Mouse (Mus musculus) monocyte, adult 5-6 weeks (primary cell): ENCODE results near the gene Ttc9c. TPM values are rescaled to one million over a fixed set of nuclear protein-coding genes. Genes with fewer than 3 reads are reported as not detected.
"Not testable (repeated sequence)": the region's sequence is repeated elsewhere in the genome, so short reads cannot be mapped to it uniquely, and the experiment has no call there.

Experiments used
- ATAC-seq: fragments of 153-309, 156-312 bp; replicated peaks from 2 replicates; pipeline ENCODE4 v1.8.0; 2017; ENCODE audit warnings: mild to moderate bottlenecking; ENCODE audit not compliant: low TSS enrichment, insufficient number of reproducible peaks, severe bottlenecking, poor library complexity, low FRiP score
- total RNA-seq: library from RNA; stranded (forward); fragments of 200-1000, 200-491, 200-594 nt; gene quantifications from 3 replicates; pipeline ENCODE4 v1.2.3, GENCODE M21; 2017

Gene Ttc9c
- 40.1 to 52.8 TPM (median 48.3 TPM) in 3 replicates for total RNA-seq

DNA sequence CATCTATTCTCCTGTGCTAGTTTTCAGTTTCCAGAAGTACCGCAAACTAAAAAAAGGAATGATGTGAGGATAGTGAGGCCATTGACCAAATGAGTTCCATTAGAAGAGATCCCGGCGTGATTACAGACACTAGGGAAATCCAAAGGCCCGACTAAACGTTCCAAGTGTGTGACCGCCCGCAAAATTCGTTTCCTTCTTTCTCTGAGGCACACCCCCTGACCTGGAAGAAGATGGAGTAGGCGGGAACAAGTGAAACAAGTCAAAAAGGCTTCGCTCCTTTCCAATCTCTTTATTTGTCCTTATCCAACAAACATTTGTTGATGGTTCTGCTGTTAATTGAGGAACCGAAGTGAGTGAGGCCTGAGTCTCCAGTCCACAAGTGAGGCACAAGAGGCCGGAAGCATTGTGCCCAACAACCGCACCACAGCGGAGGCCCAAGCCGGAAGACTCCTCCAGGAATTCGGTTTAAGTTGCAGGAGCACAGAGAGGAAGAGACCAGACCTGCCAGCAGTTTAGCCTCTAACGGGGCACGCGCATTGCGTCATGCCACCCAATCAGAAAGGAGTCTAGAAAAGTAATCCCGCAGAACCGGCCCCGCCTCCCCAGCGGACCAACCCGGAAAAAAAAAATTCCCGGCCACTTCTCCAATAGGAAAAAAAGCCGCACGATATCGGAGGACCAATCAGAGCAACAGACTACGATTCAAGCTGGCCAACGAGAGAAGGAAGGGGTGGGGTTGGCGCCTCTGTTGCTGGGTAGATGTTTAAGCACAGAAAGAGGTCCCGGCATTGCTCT is at the start of gene Ttc9c:
Gene Ttc9c (minus strand): TSS at position 533 of the 795 bp plus-strand sequence.
- peak; percentile 72 for ATAC-seq

DNA sequence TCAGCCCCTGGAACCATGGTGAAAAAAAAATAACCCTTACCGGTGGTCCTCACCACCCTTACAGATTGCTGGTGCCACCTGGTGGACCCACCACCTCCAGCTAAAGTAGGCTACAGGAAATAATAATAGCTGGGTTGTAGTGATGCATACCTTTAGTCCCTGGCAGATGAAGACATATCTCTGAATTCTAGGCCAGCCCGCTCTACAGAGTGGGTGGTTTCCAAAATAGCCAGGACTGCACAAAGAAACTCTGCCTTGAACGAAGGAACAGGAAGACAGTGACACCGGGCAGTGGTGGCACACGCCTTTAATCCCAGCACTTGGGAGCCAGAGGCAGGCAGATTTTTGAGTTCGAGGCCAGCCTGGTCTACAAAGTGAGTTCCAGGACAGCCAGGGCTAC is 45.1 kb upstream of the Ttc9c start:
- ATAC-seq = no peak

DNA sequence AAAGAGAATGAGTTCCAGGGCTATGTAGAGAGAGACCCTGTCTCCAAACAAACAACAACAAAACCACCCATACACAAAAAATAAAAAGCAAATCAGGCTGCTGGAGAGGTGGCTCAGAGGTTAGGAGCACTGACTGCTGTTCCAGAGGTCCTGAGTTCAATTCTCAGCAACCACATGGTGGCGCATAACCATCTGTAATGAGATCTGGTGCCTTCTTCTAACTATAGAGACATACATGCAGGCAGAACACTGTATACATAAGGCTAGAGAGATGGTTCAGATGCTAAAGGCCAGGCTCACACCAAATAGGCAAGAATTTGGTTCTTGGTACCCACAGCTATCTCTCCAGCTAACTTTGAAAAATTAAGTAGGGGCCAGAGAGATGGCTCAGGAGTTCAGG is 39.9 kb upstream of the Ttc9c start:
- no peak for ATAC-seq

DNA sequence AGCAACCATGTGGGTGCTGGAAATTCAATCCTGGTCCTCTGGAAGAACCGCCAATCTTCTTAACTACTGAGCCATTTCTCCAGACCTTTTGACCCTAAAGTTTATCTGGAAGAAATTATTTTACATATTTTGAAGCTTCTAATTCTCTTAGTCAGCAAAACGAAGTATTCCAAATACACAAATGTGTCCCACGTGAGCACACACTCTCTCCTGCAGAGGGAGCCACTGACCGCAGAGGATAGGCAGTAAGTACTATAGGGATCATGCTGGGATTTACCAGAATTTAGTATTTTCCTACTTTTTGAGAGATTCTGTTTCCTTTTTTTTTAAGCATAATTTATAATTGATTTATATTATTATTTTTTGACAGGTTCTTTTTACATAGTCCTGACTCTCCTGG is 38.6 kb upstream of the Ttc9c start:
- no peak for ATAC-seq

DNA sequence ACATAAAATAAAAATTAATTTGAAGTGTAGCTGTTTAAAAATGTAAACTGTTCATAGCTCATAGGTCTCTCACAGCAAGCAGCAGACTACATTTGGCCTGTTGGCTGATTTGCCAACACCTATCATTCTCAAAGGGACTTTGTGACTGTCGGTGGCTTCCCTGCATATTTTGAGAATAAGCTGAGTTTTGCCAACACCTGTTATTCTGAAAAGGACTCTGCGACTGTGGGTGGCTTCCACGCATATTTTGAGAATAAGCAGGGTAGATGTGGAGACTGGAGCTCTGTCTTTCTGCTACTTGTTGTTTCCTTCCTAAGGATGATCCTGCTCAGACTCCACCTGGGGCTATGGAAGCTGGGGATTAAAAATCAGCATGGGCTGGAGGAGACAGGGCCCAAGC is 34.0 kb upstream of the Ttc9c start:
- no peak for ATAC-seq

DNA sequence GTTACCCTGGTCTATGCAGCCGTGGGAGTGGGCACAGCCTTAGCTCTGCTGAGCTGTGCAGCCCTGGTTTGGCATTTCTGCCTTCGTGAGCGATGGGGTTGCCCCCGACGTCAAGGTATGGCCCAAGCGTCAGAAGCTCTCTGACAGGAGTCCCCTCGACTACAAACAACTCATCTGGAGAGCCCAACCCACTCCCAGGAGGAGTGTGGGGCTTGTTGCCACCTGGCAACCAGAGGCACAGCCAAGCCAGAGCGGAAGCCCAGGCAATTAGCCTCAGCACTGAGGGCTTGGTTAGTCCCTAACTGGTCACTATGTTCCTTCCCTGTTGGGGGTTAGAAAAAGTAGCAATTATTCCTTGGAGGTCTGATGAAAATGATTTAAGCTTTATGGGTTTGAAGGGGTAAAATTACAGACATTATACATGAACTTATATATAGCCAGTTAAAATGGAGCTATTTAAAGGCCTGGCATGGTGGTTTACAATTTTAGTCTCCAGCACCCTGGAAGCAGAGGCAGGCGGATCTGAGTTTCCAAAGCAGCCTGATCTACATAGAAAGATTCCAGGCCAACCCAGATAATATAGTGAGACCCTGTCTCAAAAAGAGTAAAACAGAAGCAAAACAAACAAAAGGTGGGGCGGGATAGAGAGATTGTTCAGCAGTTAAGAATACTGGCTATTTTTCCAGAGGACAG is 33.2 kb upstream of the Ttc9c start:
- ATAC-seq = no peak

DNA sequence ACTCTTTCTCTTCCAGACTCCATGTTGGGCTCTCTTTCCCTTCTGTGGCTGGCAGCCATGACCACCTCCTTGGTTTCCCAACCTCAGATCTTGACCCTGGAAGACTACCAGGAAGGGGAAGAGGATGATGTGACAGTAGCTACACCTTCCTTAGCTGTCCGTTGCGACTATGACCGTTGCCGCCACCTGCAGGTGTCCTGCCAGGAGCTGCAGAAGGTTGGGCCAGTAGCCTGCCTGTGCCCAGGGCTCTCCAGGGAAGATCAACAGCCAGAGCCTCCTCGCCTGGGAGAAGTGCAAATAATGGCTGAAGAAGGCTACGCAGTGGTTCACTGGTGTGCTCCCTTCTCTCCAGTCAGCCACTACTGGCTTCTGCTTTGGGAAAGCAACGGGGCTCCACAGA is 32.5 kb upstream of the Ttc9c start:
- no peak for ATAC-seq

DNA sequence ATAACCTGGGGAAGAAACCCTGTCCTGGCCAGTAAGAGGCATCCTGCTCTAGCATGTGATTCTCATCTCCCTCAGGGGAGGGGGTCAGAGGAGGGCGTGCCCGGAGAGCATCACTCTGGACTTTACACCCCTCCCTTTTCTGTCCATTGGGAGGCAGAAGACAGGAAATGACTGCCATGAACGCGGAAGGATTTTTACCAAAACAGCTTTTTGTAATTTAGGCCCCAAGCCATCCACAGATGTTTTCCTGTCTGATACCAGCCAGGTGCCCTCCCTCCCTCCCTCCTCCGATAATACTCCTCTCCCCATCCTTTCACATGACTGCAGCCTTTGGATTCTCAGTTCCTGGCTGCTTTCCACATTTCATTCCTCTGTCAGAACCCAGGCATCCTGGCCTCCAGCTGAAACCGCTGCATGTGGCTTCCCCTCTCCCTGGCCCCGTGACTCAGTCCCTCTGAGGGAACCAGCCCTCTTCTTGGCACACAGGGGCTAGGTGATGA is 31.3 kb upstream of the Ttc9c start, which contains the start of gene Lrrn4cl:
Gene Lrrn4cl (plus strand): TSS at position 367 of the 500 bp plus-strand sequence.
- no peak for ATAC-seq

DNA sequence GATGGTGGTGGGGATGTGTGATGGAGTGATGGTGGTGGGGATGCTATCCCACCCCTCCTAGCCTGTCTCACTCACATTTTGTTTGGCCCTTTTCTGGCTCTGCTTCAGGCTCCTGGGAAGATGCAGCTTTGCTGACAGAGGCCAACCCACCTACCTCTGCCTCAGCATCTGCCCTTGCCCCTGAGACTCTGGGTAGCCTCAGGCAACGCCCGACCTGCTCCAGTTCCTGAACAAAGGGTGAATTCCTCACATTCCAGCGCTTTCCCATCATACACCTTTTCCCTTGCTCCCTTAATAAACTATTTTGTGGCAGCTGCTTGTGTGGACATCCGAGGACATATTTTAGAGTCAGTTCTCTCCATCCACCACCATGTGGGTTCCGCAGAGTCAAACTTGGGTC is 29.2 kb upstream of the Ttc9c start:
- no peak for ATAC-seq

DNA sequence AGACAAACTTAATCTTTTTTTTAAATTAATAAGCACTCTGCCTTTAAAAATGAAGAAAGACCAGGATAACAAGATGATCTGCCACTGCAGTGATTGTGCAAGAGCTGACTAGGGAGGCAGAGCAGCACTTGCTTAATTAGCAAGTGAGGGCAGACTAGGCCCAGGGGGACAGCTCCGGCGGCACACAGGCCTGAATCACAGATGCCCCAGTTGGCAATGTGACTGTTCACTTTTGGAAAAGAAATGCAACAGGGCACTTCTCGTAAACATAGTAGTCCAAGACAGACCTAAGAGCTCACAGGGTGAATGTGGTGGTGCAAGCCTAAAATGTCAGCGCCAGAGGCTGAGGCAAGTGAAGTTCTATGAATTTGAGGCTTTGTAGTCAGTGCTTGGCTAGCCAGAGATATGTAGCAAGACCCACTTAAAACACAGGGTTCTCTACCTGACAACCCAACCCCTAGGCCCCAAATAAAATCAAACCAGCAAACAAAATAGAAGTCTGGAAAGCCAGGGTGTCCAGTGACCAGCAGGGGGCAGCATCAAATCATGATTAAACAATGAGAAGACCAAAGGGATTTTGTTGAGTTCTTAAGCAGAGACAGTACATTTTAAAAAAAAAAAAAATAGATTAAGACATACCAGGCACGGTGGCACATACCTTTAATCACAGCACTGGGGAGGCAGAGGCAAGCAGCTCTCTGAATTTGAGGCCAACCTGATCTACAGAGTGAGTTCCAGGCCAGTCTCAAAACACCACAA is 25.4 kb upstream of the Ttc9c start:
- ATAC-seq = 0 out of 2 replicates have a peak, but pooled peaks have one; percentile 15

DNA sequence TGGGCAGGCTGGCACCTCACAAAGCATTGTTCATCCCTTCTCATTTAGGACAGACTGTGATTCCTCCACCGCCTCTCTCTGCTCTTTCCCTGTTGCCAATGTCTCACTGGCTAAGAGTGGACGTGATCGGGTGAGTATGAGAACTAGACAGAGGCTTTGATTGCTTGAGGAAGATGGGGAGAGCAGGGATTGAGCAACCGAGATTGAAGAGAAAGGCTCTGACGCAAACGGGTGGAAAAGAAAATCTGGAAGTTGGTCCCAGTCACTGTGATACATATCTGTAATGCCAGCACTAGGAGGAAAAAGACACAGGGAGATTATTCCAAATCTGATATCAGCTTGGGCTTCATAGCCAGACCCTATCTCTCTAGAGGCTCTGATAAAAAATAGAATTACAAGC is 23.8 kb upstream of the Ttc9c start:
- ATAC-seq = no peak

DNA sequence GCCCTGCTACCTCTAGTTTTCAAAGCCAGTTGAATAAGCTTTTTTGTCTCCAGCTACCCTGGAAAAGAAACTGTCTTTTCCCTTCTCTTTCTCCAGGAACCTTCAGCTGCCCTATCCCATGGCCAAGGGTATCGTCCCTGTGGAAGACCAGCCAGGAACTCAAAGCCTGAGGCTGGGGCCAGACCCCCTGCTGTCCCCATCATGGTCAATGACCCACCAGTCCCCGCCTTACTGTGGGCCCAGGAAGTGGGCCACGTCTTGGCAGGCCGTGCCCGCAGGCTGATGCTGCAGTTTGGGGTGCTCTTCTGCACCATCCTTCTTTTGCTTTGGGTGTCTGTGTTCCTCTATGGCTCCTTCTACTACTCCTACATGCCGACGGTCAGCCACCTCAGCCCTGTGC is 21.9 kb upstream of the Ttc9c start:
- ATAC-seq = no peak

DNA sequence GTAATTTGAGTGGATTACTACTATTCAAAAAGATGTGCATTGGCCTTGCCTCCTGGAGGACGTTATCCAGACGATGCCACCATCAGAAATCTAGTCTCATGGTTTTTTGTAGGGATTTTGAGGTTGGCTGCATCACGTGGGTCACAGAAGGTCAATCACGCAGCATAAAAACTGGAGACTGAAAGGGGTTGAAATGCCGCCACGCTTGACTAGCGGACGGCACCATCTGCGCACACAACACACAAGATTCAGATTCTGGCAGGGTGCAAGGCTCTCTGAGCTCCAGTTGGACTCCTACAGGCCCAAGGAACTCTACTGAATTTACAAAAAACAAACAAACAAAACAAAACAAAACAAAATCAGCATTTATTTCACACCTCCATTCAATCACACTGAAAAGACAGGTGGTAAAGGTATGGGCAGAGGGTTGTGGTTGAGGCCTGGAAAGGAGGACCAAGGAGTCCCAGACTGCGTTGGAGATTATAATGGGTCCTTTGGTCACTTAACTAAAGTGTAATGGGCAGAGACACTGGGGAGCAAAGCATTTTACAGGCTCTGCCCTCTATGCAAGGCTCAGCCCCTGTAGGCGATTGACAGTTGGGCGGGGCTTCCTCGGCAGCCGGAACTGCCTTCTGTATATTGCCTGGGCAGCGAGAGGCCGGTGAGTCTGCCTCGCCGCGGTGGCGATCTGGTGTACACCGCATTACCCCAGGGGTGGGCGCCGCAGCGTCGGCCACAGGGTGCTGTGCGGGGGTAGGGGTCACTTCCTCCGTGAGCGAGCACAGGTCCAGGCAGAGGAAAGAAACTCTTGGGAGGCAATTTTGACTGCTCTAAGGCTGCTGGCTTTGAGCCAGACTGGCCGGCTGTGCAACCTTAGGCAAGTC is 21.0 kb upstream of the Ttc9c start:
- peak; percentile 52; the same call in 1 of the 2 replicates for ATAC-seq

DNA sequence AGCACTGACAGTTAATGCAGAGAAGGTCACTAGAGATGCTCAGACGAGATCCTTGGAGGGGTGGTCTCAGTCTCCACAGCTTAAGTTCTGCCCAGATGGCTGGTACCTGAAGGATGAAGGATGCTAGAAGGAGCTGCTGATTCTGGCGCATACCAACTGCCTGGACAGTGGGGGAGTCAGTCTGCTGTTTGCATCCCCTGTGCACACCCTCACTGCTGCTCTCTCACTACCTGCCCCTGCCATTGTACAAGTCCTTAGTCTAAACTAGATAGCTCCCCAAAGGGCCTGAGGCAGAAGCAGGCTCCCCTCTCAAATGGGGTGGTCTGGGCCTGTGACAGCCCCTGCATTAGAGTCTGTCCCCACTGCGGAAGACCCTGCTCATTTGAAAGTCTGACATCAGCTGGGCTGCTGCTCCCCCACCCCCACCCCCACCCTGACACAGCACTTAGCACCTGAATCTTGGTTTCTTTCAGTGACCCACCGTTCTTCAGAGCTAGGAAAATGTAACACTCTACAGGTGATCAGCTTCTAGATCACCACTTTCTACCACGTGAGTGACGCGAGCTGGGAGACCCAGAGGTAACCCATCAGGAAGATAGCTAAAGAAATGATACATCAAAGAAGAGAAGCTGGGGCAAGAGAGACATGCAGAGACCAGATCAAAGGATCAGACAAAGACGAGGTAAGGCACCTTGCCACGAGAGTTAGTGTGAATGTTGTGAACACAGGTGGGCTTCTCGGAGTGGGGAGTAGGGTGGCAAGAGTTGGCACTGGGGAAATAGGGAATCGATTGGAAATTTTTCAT is 20.2 kb upstream of the Ttc9c start, which contains the start of gene Gng3:
Gene Gng3 (minus strand): TSS at position 92 of the 805 bp plus-strand sequence.
- no peak for ATAC-seq

DNA sequence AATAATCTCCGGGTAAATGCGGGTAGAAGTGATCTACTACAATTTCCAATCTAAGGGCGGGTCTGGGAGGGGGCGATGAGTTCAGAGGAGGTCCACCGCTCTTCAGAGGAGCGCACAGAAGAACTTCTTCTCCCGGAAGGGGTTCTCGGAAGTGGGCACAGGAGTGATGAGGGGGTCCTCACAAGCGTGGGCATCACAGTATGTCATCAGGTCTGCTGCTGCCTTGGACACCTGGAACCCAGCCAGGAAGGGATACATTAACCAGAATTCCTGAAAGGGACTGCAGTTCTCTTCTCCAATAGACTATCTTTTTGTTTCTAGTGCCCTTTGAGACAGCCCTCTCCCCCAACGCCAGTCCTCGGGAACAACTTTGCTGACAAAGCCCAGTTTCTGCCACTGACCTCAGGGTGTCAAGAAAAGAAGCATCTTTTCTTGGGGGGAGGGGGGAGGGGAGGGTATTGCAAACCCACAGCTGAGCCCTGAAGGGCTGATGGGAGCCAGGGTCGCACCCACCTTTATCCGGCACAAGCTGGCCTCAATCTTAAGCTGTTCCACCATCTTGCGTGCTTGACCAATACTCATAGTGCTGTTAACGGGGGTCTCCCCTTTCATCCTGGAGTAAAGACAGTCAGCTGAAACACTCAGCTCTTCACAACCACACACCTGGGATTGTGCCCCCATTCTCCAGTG is 19.1 kb upstream of the Ttc9c start:
- no peak for ATAC-seq

DNA sequence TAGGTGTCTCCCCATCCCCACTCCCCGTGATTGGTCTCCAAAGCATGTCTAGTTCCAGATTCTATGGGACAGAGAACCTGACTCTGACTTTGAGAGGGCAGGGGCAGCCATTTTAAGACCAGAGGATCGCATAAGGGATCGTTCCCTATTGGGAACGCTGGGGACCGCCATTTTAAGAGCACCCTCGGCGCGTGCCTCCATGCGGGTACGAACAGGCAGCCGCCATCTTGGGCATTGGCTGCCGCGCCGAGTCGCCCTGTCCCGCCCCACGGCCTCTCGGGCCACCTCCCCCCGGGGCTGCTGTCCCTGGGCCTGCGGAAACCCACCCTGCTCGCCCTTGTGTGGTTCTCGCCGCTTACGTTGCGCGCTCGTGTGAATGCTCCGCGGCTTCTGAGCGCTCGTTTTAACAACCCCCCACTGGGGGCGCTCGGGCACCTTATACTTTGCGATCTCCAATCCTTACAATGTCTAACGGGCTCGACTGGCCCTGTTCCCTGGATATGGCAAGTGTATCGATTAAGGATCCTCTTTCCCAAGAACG is 18.2 kb upstream of the Ttc9c start, which contains the start of gene Bscl2:
Gene Bscl2 (plus strand): TSS at position 217 of the 541 bp plus-strand sequence.
- ATAC-seq = peak; percentile 80

DNA sequence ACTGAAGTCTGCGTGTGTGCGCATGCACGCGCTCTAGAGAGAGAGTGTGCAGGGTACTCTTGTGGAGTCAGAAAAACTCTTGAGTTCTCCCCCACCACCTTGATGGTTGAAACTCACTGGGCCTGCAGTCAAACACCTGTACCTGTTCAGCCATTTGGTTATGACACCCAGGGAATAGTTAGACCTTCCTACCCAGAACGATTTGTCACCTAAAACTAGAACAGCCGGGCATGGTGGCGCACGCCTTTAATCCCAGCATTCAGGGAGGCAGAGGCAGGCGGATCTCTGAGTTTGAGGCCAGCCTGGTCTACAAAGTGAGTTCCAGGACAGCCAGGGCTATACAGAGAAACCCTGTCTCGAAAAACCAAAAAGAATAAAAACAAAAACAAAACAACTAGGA is 17.2 kb upstream of the Ttc9c start:
- ATAC-seq = not testable (repeated sequence)
